Mouse (Mus musculus) forebrain, embryonic 13.5 days (tissue): Measurements from ENCODE around the gene Crybb2. TPM values are rescaled to one million over a fixed set of nuclear protein-coding genes. Genes with fewer than 3 reads are reported as not detected.

Experiments used
- ATAC-seq: fragments of 200-750 bp; cut with Nextera tagmentation; 2 replicates; pipeline ENCODE4 v1.8.0; 2017
- H3K27ac ChIP-seq: fragments of 300-500 bp; sonication (generic); 2 replicates; pipeline ENCODE4 v1.5.1; 2015; ENCODE audit warnings: inconsistent platforms, mild to moderate bottlenecking, moderate library complexity
- H3K27me3 ChIP-seq: fragments of 300-500 bp; sonication (generic); 2 replicates; pipeline ENCODE4 v1.6.1; 2015; ENCODE audit warnings: mild to moderate bottlenecking, inconsistent platforms
- H3K36me3 ChIP-seq: fragments of 300-500 bp; sonication (generic); 2 replicates; pipeline ENCODE4 v1.6.1; 2015; ENCODE audit warnings: mild to moderate bottlenecking, inconsistent platforms; ENCODE audit not compliant: poor library complexity, severe bottlenecking
- H3K4me1 ChIP-seq: fragments of 300-500 bp; sonication (generic); 2 replicates; pipeline ENCODE4 v1.6.1; 2015; ENCODE audit warnings: inconsistent platforms
- H3K4me2 ChIP-seq: fragments of 300-500 bp; sonication (generic); 2 replicates; pipeline ENCODE4 v1.6.1; 2015; ENCODE audit warnings: inconsistent platforms, mild to moderate bottlenecking, moderate library complexity
- H3K4me3 ChIP-seq: fragments of 300-500 bp; sonication (generic); 2 replicates; pipeline ENCODE4 v1.5.1; 2015; ENCODE audit warnings: mild to moderate bottlenecking, inconsistent platforms
- H3K9ac ChIP-seq: fragments of 300-500 bp; sonication (generic); 2 replicates; pipeline ENCODE4 v1.6.1; 2015; ENCODE audit warnings: mild to moderate bottlenecking, inconsistent platforms
- H3K9me3 ChIP-seq: fragments of 300-500 bp; sonication (generic); replicated peaks from 2 replicates; pipeline ENCODE4 v1.6.1; 2016; ENCODE audit warnings: inconsistent platforms
- WGBS: fragments of 180-500 bp; shearing (Covaris S2); methylation state at CpG from one replicate; pipeline ENCODE4 v1.1.7; 2015; 5-methylcytosine and 5-hydroxymethylcytosine counted together
- polyA plus RNA-seq: library from polyadenylated mRNA; unstranded; fragments of >200 nt; fragmentation: Nextera tagmentation; extraction: Ambion mirVana; gene quantifications from 2 replicates; pipeline ENCODE4 v1.2.1, GENCODE M21; 2015

Gene Crybb2
- polyA plus RNA-seq, 1 experiment from 2014 or later: not detected

DNA sequence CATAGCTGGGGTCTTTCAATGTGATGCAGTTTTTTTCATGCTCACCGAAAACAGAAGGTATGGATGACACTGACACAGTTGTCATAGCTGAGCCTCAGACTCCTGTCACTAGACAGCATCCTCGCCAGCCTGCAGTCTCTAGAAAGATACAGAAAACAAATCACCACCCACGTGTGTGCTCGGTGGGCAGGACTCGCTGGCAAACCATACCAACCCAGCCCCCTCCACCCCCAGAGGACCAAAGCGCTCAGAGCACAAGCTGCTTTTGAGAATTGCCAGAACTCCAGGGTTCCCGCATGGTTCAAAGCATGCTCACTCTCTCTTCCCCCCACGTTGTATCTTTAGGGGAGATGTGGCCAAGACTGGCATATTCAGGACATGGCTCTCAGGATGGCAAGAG is 51.7 kb downstream of the Crybb2 start:
- Histone ChIP-seq H3K36me3 (no peaks in the 10 kb centered on the region), H3K4me3 (no peak overlapping the region), H3K4me2 (no peak overlapping the region), H3K27me3 (peaks cover 23% of the 10 kb centered on the region), H3K27ac (no peak overlapping the region), H3K9me3 (no peaks in the 10 kb centered on the region), H3K4me1 (peaks cover 13% of the 10 kb centered on the region), H3K9ac (no peak overlapping the region)
- 67% methylated on average over 8 of the region's 8 CpGs for WGBS
- ATAC-seq: no peak

DNA sequence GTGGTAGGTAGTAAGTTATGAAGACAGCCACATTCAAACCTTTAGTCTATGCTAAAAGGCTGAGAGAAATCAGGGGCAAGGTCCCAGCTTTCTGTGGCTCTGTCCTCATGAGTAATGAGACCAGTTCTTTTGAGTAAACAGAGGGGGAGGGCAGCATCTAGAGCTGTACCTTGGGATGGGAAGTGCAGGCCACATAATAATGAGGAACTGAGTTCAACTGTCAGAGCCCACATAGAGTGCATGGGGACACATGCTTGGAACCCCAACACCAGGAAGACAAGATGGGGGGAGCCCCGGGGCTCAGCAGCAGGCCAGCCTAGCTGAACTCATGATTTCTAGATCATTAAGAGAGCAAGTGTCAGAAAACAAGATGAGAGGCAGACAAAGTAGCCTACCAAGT is 52.9 kb downstream of the Crybb2 start:
- 83% methylated on average over 1 of the region's 1 CpGs for WGBS
- Histone ChIP-seq H3K4me1 (peaks cover 11% of the 10 kb centered on the region), H3K36me3 (no peaks in the 10 kb centered on the region), H3K4me2 (no peak overlapping the region), H3K4me3 (no peak overlapping the region), H3K27me3 (peaks cover 23% of the 10 kb centered on the region), H3K9me3 (no peaks in the 10 kb centered on the region), H3K27ac (no peak overlapping the region), H3K9ac (no peak overlapping the region)
- no peak for ATAC-seq

DNA sequence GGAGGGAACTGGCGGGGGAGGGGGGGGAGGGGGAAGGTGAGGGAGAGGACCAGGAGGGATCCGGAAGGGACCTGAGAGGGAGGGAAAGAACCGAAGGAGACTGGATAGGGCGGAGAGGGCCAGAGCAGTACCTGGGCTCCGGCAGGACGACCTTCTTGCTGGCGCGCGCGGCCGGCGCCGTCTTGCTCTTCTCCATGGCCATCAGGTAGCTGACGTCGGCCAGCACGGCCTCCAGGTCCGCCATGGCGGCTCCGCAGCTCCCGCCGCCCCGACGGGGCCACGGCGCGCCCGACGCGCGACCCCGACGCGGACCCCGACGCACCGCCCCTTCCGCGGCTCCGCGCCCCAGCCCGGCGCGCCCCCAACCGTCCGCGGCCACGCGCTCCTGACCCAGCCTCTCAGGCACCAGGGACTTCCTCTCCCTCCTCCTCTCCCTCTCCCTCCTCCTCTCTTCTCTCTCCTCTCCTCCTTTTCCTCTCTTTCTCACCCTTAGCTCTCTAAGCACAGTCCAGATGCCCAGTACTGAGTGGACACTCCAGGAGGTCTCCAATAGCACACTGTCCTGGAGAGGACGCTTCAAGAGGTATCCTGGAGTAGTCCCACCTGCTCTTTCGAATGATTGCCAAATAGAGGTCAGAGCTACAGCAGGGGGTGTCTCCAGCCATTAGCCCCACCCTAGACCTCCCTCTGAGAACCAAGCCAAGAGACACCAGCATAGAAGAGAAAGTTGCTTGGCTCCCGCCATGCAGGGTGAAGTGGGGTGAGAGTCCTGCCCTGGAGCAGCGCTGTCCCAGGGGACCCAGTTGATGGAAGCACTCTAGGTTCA is 54.5 kb downstream of the Crybb2 start, which contains the start of gene Grk3:
Gene Grk3, minus strand, starts transcription at position 556 of the 826 bp plus-strand sequence.
- 5% methylated on average over 36 of the region's 52 CpGs for WGBS
- Histone ChIP-seq H3K4me3 (peak within 1 kb of the TSS; percentile 60), H3K27me3 (peaks cover 23% of the 10 kb centered on the region), H3K4me2 (peak within 1 kb of the TSS; percentile 78), H3K36me3 (no peaks in the 10 kb centered on the region), H3K9ac (peak within 1 kb of the TSS; percentile 72), H3K9me3 (no peaks in the 10 kb centered on the region), H3K27ac (no peak within 1 kb of the TSS), H3K4me1 (peaks cover 11% of the 10 kb centered on the region)
- ATAC-seq: peak; percentile 73

DNA sequence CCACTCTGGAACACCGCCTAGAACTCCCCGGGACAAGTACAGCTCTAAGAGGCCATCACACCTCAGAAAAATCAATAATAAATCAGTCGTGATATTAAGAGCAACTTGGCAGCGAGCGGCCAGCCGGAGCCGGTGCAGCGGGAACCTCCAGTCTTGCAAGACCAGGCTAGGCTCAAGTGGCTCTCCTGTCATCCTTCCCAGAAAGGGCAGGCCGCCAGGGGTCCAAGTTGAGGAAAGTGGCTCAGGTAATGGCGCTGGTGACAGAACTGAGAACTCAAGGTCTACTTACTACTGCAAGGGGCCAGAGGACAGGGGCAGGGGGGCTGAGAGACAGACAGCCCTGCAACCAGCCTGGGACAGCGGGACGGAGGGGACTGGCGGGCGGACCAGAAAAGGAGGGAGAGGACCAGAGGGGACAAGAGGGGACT is 55.1 kb downstream of the Crybb2 start:
- H3K4me2 ChIP-seq: peak overlapping the region; percentile 78
- no peaks in the 10 kb centered on the region for H3K36me3 ChIP-seq
- WGBS: 4% methylated on average over 14 of the region's 14 CpGs
- peak overlapping the region; percentile 72 for H3K9ac ChIP-seq
- H3K4me3 ChIP-seq: peak overlapping the region; percentile 60
- peaks cover 23% of the 10 kb centered on the region for H3K27me3 ChIP-seq
- H3K27ac ChIP-seq: no peak overlapping the region
- no peaks in the 10 kb centered on the region for H3K9me3 ChIP-seq
- peaks cover 11% of the 10 kb centered on the region for H3K4me1 ChIP-seq
- ATAC-seq: peak; percentile 55; the same call in 1 of the 2 replicates

DNA sequence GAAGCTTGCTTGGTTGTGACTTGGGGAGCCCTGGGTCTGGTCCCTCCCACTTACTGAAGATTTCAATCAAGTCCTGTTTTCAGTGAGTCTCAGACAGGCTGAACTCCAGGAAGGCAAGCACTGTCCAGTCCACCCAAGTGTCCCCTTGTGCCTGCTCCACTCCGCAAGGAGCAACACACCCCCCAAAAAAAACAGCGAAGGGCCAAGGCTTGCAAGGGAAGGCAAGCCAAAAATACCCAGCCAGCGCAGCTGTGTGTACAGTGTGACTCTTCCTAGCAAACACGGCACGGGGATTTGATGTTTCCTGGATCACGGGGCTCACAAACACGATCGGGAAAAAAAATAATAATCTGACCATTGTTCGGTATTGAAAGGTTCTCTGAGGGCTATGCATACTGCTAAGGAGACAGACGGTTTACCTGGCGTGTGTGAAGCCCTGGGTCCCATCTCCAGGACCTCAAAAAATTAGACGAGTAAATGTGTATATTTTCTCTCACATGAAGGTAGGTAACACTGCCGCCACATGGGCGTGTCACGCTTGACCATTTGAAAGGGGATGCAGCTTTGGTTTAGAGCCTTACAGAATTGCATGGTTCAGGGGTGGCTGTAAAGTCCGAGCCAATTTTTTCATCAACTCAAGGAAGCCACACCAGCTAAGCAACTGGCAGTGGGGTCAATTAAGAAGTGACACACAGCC is 55.7 kb downstream of the Crybb2 start:
- peak overlapping the region; percentile 60 for H3K4me3 ChIP-seq
- H3K27me3 ChIP-seq: peaks cover 23% of the 10 kb centered on the region

DNA sequence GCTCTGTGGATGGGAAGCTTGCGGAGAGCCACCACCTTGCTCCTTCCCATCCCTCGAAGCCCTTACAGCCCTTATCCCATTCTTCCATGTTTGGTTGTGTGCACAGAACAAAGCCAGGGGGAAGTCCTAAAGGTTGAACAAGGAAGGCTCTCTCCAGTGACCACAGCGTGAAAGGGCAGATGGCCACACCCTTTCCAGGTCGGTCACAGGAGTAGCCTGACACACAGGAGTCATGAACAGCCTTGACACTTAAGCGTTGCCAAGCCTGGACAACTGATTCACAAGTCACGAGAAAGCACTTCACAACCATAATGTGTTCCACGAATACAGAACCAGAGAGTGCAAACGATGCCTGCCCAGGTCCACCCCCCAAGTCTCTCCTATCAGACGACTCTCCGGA is 58.0 kb downstream of the Crybb2 start:
- no peak overlapping the region for H3K4me2 ChIP-seq
- H3K4me1 ChIP-seq: peaks cover 11% of the 10 kb centered on the region
- WGBS: 89% methylated on average over 10 of the region's 10 CpGs
- H3K9ac ChIP-seq: no peak overlapping the region
- H3K27ac ChIP-seq: no peak overlapping the region
- no peak for ATAC-seq
- peaks cover 23% of the 10 kb centered on the region for H3K27me3 ChIP-seq
- no peaks in the 10 kb centered on the region for H3K9me3 ChIP-seq
- H3K36me3 ChIP-seq: no peaks in the 10 kb centered on the region
- H3K4me3 ChIP-seq: no peak overlapping the region

More for the DNA sequence above, 55.7 kb downstream of the Crybb2 start:
- no peak for ATAC-seq
- 64% methylated on average over 16 of the region's 16 CpGs for WGBS
- Histone ChIP-seq H3K9ac (peak overlapping the region; percentile 72; the same call in 1 of the 2 replicates), H3K4me1 (peaks cover 11% of the 10 kb centered on the region), H3K4me2 (peak overlapping the region; percentile 78), H3K27ac (no peak overlapping the region), H3K36me3 (no peaks in the 10 kb centered on the region), H3K9me3 (no peaks in the 10 kb centered on the region)

DNA sequence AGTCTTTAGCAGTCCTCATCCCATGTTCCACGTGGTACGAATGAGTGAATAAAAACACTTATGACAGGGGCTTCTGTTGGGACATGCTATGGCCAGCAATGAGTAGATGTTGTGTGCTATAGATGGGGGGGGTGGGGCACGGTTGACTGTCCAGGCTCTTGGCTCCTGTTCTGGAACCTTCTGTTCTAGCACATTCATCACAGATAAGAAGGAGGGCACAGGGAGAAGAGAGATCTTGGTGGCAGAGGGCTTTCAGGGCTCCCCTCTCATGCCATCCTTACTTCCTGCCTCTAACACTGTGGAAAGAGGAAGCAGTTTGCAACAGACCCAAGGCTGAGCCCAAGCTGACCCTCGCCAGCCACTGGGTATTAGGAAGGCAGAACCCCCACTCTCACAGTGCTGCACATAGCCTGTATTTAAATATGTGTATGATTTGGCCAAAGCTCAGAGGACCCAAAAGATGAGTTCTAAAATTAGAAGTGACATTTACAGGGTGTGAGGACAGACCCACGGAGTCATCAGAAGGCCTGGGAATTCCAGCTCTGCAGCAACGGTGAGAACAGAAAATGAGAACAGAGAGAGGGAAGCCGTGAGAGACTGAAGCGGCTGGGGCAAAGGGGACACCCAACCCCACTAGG is 60.6 kb downstream of the Crybb2 start:
- Histone ChIP-seq H3K27me3 (peaks cover 5% of the 10 kb centered on the region; the same call in 1 of the 2 replicates), H3K4me1 (no peaks in the 10 kb centered on the region), H3K4me2 (no peak overlapping the region), H3K36me3 (no peaks in the 10 kb centered on the region), H3K4me3 (no peak overlapping the region), H3K9ac (no peak overlapping the region), H3K9me3 (no peaks in the 10 kb centered on the region), H3K27ac (no peak overlapping the region)
- WGBS: 91% methylated on average over 8 of the region's 8 CpGs
- no peak for ATAC-seq

DNA sequence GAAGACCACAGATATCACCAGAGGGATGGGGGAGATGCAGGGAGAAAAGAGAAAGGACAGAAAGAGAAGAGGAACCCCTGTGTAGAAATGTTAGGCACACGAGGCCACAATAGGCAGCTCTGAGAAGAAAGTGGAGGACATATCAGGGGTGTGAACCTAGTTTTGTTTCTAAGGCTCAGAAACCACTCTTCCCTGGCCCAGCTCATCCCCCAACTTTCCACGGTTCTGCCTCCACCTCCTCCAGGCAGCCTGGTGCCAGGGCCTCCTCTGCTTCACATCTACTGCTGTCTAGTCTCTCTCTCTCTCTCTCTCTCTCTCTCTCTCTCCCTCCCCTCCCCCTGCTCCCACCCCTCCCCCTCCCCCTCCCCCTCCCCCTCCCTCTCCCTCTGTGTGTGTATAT is 61.4 kb downstream of the Crybb2 start:
- Histone ChIP-seq H3K9ac (no peak overlapping the region), H3K27me3 (no peaks in the 10 kb centered on the region), H3K4me3 (no peak overlapping the region), H3K9me3 (no peaks in the 10 kb centered on the region), H3K4me2 (no peak overlapping the region), H3K4me1 (no peaks in the 10 kb centered on the region), H3K27ac (no peak overlapping the region), H3K36me3 (no peaks in the 10 kb centered on the region)
- ATAC-seq: no peak
- 93% methylated on average over 2 of the region's 2 CpGs for WGBS

Other genes with a start within 250 kb of the Crybb2 start
- 0.65 and 0.68 TPM in 2 replicates for gene Myo18b, start 173.8 kb downstream of the Crybb2 start, polyA plus RNA-seq
- 8.1 and 8.7 TPM in 2 replicates for gene Grk3, start 54.3 kb downstream of the Crybb2 start, polyA plus RNA-seq
- gene Crybb3, start 11.5 kb upstream of the Crybb2 start, polyA plus RNA-seq: 0.57 and 0.65 TPM in 2 replicates
- 4.3 and 5.1 TPM in 2 replicates for gene 2900026A02Rik, start 151.1 kb upstream of the Crybb2 start, polyA plus RNA-seq
- gene Tmem211, start 156.8 kb upstream of the Crybb2 start, polyA plus RNA-seq: not detected in 2 replicates
- 9.8 and 11.9 TPM in 2 replicates for gene Sgsm1, start 240.7 kb upstream of the Crybb2 start, polyA plus RNA-seq